Mouse (Mus musculus): ENCODE measurements around the gene Adck1.
"Not testable (repeated sequence)": the region's sequence is repeated elsewhere in the genome, so short reads cannot be mapped to it uniquely, and the experiment has no call there.

The Adck1 gene

GRCm38 (mm10) chr12:88426926-88427325 is 66.6 kb downstream of the Adck1 start:
- DNase-seq (ENCODE audit: low spot score in 2 of 2) = no peak

GRCm38 (mm10) chr12:88428735-88429134 is 68.4 kb downstream of the Adck1 start:
- no peak for DNase-seq (ENCODE audit: low spot score in 2 of 2)

GRCm38 (mm10) chr12:88432277-88432676 is 71.9 kb downstream of the Adck1 start:
- DNase-seq (ENCODE audit: low spot score in 2 of 2) = no peak

- DNase-seq (ENCODE audit: low spot score in 2 of 2) = no peak
Measured at GRCm38 (mm10) chr12:88433171-88433570, 72.8 kb downstream of the Adck1 start.

- DNase-seq (ENCODE audit: low spot score in 2 of 2) = no peak
Measured at GRCm38 (mm10) chr12:88436962-88437750, 76.8 kb downstream of the Adck1 start.

GRCm38 (mm10) chr12:88441922-88442809 is 81.8 kb downstream of the Adck1 start:
- DNase-seq (ENCODE audit: low spot score in 2 of 2) = no peak

GRCm38 (mm10) chr12:88444040-88444439 is 83.7 kb downstream of the Adck1 start:
- DNase-seq (ENCODE audit: low spot score in 2 of 2) = no peak

- DNase-seq (ENCODE audit: low spot score in 2 of 2) = no peak
Measured at GRCm38 (mm10) chr12:88445471-88445870, 85.1 kb downstream of the Adck1 start.

- no peak for DNase-seq (ENCODE audit: low spot score in 2 of 2)
Measured at GRCm38 (mm10) chr12:88450658-88451563, 90.6 kb downstream of the Adck1 start.

- no peak for DNase-seq (ENCODE audit: low spot score in 2 of 2)
Measured at GRCm38 (mm10) chr12:88454701-88455410, 94.5 kb downstream of the Adck1 start.

GRCm38 (mm10) chr12:88457021-88457420 is 96.7 kb downstream of the Adck1 start:
- no peak for DNase-seq (ENCODE audit: low spot score in 2 of 2)

GRCm38 (mm10) chr12:88458936-88459335 is 98.6 kb downstream of the Adck1 start:
- no peak for DNase-seq (ENCODE audit: low spot score in 2 of 2)

- no peak for DNase-seq (ENCODE audit: low spot score in 2 of 2)
Measured at GRCm38 (mm10) chr12:88459461-88459860, 99.1 kb downstream of the Adck1 start.

- DNase-seq (ENCODE audit: low spot score in 2 of 2) = no peak
Measured at GRCm38 (mm10) chr12:88461026-88461425, 100.7 kb downstream of the Adck1 start.

GRCm38 (mm10) chr12:88463588-88464290 is 103.4 kb downstream of the Adck1 start:
- no peak for DNase-seq (ENCODE audit: low spot score in 2 of 2)

GRCm38 (mm10) chr12:88466801-88467200 is 106.4 kb downstream of the Adck1 start:
- DNase-seq (ENCODE audit: low spot score in 2 of 2) = no peak

- no peak for DNase-seq (ENCODE audit: low spot score in 2 of 2)
Measured at GRCm38 (mm10) chr12:88467257-88467656, 106.9 kb downstream of the Adck1 start.

- no peak for DNase-seq (ENCODE audit: low spot score in 2 of 2)
Measured at GRCm38 (mm10) chr12:88467935-88468465, 107.6 kb downstream of the Adck1 start.

- DNase-seq (ENCODE audit: low spot score in 2 of 2) = no peak
Measured at GRCm38 (mm10) chr12:88468691-88469090, 108.3 kb downstream of the Adck1 start.

GRCm38 (mm10) chr12:88471884-88472283 is 111.5 kb downstream of the Adck1 start:
- not testable (repeated sequence) for DNase-seq (ENCODE audit: low spot score in 2 of 2)

Measured in spleen, postnatal 14 days (tissue).